ENCODE assay signal across 27 mouse cellular contexts in the genomic region with DNA sequence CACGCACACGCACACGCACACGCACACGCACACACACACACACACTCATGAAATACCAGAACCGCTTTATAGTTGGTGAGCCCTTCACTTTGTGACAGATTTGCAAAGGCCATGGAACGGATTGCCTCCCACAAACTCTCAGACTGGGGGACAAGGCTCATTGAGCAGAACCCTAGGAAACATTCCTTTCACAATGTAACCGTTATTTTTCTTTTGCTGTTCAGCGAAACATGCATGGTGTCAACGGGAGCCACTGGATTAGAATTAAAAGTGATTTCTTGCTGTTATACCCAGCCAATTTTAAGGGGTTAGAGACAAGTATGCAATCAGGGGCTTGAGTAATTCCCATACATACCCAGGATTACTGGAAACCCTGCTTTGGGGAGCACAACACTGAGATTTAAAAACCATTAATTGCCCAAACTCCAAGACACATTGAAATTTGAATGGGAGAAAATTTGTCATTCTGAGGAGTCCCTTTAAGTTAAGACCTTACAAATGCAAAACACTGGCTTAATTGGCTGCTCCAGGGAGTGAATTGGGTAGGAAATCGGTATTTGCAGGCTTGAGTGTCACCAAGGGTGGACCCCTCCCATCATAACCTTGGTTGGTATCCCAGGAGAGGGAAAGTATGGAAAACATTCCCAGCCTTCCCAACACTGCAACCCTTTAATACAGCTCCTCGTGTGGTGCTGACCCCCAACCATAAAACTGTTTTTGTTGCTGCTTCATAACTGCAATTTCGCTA.
DNase-seq lines count a peak whose midpoint lies in the region; ATAC-seq lines count a peak whose summit lies in the region.
"Had no signal": no experiment of that assay in that cellular context is flagged by ENCODE, and none has a peak within 500 bp of the region (broad histone marks: within the 10 kb centered on the region; RNA-seq: fewer than 3 reads in every experiment).

No protein-coding gene starts in this region.

- ATAC-seq in forebrain, embryonic 11.5 days (replicated peaks; ENCODE audit: low FRiP score), result peak; percentile 74
- peak; percentile 83 for ATAC-seq in forebrain, embryonic 16.5 days
- ATAC-seq: activated CD4-positive, CD25-positive, alpha-beta regulatory T cell, adult 4 months; midbrain, embryonic 15.5 days had no signal

- peak overlapping the region; percentile 38; the same call in 1 of the 2 replicates for H3K27ac ChIP-seq in forebrain, embryonic 11.5 days (ENCODE audit: low read depth, low read length)
- H3K27ac ChIP-seq in forebrain, embryonic 16.5 days (ENCODE audit: low read length), result no peak overlapping the region
- no peak overlapping the region for H3K27ac ChIP-seq in heart, embryonic 10.5 days
- H3K27ac ChIP-seq: hindbrain, embryonic 10.5 days; hindbrain, embryonic 15.5 days; liver, embryonic 14.5 days; midbrain, embryonic 15.5 days; stomach, postnatal 0 days had no signal

- no peak overlapping the region for H3K9ac ChIP-seq in forebrain, embryonic 11.5 days (ENCODE audit: low read length)
- H3K9ac ChIP-seq in forebrain, embryonic 16.5 days (replicated peaks; ENCODE audit: low read depth, low read length), result no peak overlapping the region
- H3K9ac ChIP-seq: hindbrain, embryonic 15.5 days; liver, embryonic 14.5 days; midbrain, embryonic 15.5 days had no signal

- H3K4me3 ChIP-seq in forebrain, embryonic 11.5 days (ENCODE audit: low read depth, low read length), result no peak overlapping the region
- no peak overlapping the region for H3K4me3 ChIP-seq in forebrain, embryonic 16.5 days (replicated peaks; ENCODE audit: low read length)
- no peak overlapping the region for H3K4me3 ChIP-seq in heart, embryonic 10.5 days
- H3K4me3 ChIP-seq: hindbrain, embryonic 10.5 days; hindbrain, embryonic 15.5 days; midbrain, embryonic 15.5 days had no signal

- H3K9me3 ChIP-seq in forebrain, embryonic 11.5 days (ENCODE audit: control insufficient read depth, low read length), result no peaks in the 10 kb centered on the region
- no peaks in the 10 kb centered on the region for H3K9me3 ChIP-seq in forebrain, embryonic 16.5 days (ENCODE audit: control insufficient read depth, low read length)
- H3K9me3 ChIP-seq in heart, embryonic 10.5 days, result no peaks in the 10 kb centered on the region
- H3K9me3 ChIP-seq: hindbrain, embryonic 10.5 days; hindbrain, embryonic 15.5 days; midbrain, embryonic 15.5 days had no signal

- DNase-seq in ES-CJ7 (ENCODE audit: low read depth, low spot score) (peak; percentile 42), R1 (ENCODE audit: low read depth, low spot score) (peak; percentile 27)
- no peak for DNase-seq in forebrain, embryonic 11.5 days (ENCODE audit: low spot score)
- DNase-seq in left cerebral cortex, adult 9 months (ENCODE audit: low spot score in 2 of 2), result no peak
- DNase-seq in heart, embryonic 10.5 days (ENCODE audit: low spot score), result no peak
- no peak for DNase-seq in cerebellum, postnatal 4 days (ENCODE audit: low spot score in 2 of 2)
- DNase-seq: adrenal gland, adult 2 months; adrenal gland, postnatal 36 days; cerebellum, adult 8-10 months; cerebellum, postnatal 25 days; heart, postnatal 14 days; kidney, adult 18-20 months; kidney, postnatal 4 days; liver; lung, adult 2 months; lung, postnatal 14 days; right cerebral cortex, adult 18-20 months; right cerebral cortex, postnatal 4 days; thymus, adult 2 months; thymus, postnatal 36 days had no signal

- peaks cover 3% of the 10 kb centered on the region; the same call in 1 of the 2 replicates for H3K4me1 ChIP-seq in forebrain, embryonic 11.5 days (replicated peaks; ENCODE audit: control insufficient read depth, insufficient read depth, low read length)
- peaks cover 10% of the 10 kb centered on the region for H3K4me1 ChIP-seq in forebrain, embryonic 16.5 days (replicated peaks; ENCODE audit: control insufficient read depth, insufficient read depth, low read length)
- H3K4me1 ChIP-seq in heart, embryonic 10.5 days, result no peaks in the 10 kb centered on the region
- H3K4me1 ChIP-seq: hindbrain, embryonic 15.5 days had no signal

- 47% methylated on average over 13 of the region's 13 CpGs for WGBS in forebrain, embryonic 11.5 days
- WGBS in forebrain, embryonic 16.5 days, result 32% methylated on average over 13 of the region's 13 CpGs
- WGBS in heart, embryonic 10.5 days, result 82% methylated on average over 13 of the region's 13 CpGs

- H3K27me3 ChIP-seq in forebrain, embryonic 11.5 days (ENCODE audit: control insufficient read depth, insufficient read depth, low read length), result 0 out of 2 replicates have a peak, but pooled peaks cover 2% of the 10 kb centered on the region
- H3K27me3 ChIP-seq in forebrain, embryonic 16.5 days (replicated peaks; ENCODE audit: control insufficient read depth, insufficient read depth, low read length), result no peaks in the 10 kb centered on the region
- H3K27me3 ChIP-seq in heart, embryonic 10.5 days (ENCODE audit: insufficient read depth, poor library complexity, severe bottlenecking), result no peaks in the 10 kb centered on the region
- H3K27me3 ChIP-seq: hindbrain, embryonic 15.5 days; midbrain, embryonic 15.5 days had no signal

- H3K36me3 ChIP-seq in forebrain, embryonic 11.5 days (ENCODE audit: control insufficient read depth, insufficient read depth, low read length), result no peaks in the 10 kb centered on the region
- H3K36me3 ChIP-seq in forebrain, embryonic 16.5 days (ENCODE audit: control insufficient read depth, insufficient read depth), result no peaks in the 10 kb centered on the region
- H3K36me3 ChIP-seq in heart, embryonic 10.5 days, result no peaks in the 10 kb centered on the region
- H3K36me3 ChIP-seq: hindbrain, embryonic 10.5 days; hindbrain, embryonic 15.5 days; midbrain, embryonic 15.5 days had no signal

- H3K4me2 ChIP-seq in forebrain, embryonic 11.5 days (ENCODE audit: low read depth, low read length, severe bottlenecking), result no peak overlapping the region
- no peak overlapping the region for H3K4me2 ChIP-seq in forebrain, embryonic 16.5 days (ENCODE audit: low read length)
- H3K4me2 ChIP-seq: hindbrain, embryonic 15.5 days; midbrain, embryonic 15.5 days had no signal

Comparison
In these comparisons a context has a peak if more than half of its experiments do, and no peak if none do; other contexts are left out.
1. DNase-seq: peak in ES-CJ7 (single experiment) and R1 (single experiment); none in forebrain, embryonic 11.5 days (single experiment), left cerebral cortex, adult 9 months (0 of 2), heart, embryonic 10.5 days (single experiment) and cerebellum, postnatal 4 days (0 of 2).